Mouse (Mus musculus): ENCODE measurements around the gene Ager. TPM values are rescaled to one million over a fixed set of nuclear protein-coding genes. Genes with fewer than 3 reads are reported as not detected.

Ager gene
- polyA plus RNA-seq (2015; fragmentation: Nextera tagmentation; extraction: Ambion mirVana): 3.1 and 3.5 TPM in 2 replicates

DNA sequence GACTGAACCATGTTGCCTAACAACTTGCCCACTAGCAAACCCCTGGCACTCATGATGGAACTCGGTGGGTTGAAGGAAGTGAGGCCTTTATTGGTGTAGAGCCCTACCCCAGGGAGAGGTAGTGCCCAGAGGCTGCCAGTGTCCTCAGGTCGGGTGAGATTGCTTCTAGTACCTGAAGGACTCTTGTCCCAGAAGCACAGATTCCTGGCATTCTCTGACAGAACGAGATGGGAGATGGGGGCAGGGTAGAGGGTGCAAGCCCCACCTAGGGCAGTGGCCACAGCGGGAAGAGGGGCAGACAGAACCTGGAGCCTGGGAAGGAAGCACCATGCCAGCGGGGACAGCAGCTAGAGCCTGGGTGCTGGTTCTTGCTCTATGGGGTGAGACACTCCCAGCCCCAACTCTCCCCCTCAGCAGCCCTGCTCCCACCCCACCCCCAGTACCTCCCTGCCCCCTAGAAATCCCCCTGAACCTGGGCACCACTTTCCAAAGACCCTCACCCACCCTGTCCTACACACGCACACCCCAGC, at the start of gene Ager:
Gene Ager (plus strand): TSS at position 297 of the 530 bp plus-strand sequence.
- H3K27me3 ChIP-seq (replicated peaks): no peaks in the 10 kb centered on the region
- peak within 1 kb of the TSS; percentile 31; the same call in 1 of the 2 replicates for H3K27ac ChIP-seq
- H3K9ac ChIP-seq: 0 out of 2 replicates have a peak within 1 kb of the TSS, but pooled peaks have one; percentile 6
- no peaks in the 10 kb centered on the region for H3K9me3 ChIP-seq
- H3K4me3 ChIP-seq (replicated peaks): no peak within 1 kb of the TSS
- H3K36me3 ChIP-seq: peaks cover 26% of the 10 kb centered on the region
- 14% methylated on average over 6 of the region's 6 CpGs for WGBS
- ATAC-seq (ENCODE audit: insufficient read depth, low FRiP score, low read depth): no peak
- H3K4me2 ChIP-seq: no peak within 1 kb of the TSS
- peaks cover 44% of the 10 kb centered on the region for H3K4me1 ChIP-seq

DNA sequence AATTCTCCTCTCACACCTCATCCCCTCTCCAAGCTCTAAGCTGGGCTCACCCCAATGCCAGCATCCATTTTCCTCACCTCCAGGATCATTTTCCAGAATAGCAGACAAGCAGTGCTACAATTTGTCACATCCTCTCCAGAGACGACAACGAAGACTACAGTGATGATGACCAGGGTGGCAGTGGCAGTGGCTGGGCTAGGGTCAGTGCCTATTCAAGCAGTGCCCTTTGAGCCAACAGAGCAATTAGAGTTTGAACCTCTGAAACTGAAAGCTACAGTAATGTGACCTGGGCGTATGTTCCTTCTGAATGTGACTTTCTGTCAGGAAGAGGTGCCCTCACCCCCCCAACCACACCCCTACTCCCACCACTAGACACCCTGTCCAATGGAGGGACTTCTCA, 48.5 kb upstream of the Ager start:
- no peak for ATAC-seq (ENCODE audit: insufficient read depth, low FRiP score, low read depth)
- Histone ChIP-seq H3K4me2 (no peak overlapping the region), H3K36me3 (no peaks in the 10 kb centered on the region), H3K27ac (no peak overlapping the region), H3K4me3 (replicated peaks) (no peak overlapping the region), H3K27me3 (replicated peaks) (no peaks in the 10 kb centered on the region), H3K9me3 (no peaks in the 10 kb centered on the region), H3K9ac (no peak overlapping the region), H3K4me1 (no peaks in the 10 kb centered on the region)
- 82% methylated on average over 3 of the region's 3 CpGs for WGBS

DNA sequence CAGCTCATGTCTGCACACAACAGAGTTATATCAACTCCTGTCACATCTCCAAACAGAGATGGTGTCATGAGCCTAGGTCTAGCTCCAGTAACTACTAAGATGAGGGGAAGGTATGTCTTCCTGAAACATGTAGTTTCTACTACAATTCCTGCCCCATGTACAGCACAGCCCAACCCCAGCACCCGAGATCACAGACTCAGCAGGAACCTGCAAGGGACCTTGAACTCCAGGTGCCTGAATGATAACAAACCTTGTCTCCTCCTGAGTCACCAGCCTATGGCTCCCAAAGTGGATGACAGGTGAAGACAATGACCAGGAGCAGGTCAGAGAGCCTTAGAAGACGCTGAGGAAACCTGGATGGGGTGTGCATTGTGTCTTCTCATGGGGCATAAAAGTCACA, 47.8 kb upstream of the Ager start:
- no peak overlapping the region for H3K4me2 ChIP-seq
- H3K36me3 ChIP-seq: no peaks in the 10 kb centered on the region
- no peak overlapping the region for H3K27ac ChIP-seq
- H3K4me1 ChIP-seq: no peaks in the 10 kb centered on the region
- H3K4me3 ChIP-seq (replicated peaks): no peak overlapping the region
- H3K9me3 ChIP-seq: no peaks in the 10 kb centered on the region
- no peaks in the 10 kb centered on the region for H3K27me3 ChIP-seq (replicated peaks)
- WGBS: 75% methylated on average over 2 of the region's 2 CpGs
- H3K9ac ChIP-seq: no peak overlapping the region
- no peak for ATAC-seq (ENCODE audit: insufficient read depth, low FRiP score, low read depth)

DNA sequence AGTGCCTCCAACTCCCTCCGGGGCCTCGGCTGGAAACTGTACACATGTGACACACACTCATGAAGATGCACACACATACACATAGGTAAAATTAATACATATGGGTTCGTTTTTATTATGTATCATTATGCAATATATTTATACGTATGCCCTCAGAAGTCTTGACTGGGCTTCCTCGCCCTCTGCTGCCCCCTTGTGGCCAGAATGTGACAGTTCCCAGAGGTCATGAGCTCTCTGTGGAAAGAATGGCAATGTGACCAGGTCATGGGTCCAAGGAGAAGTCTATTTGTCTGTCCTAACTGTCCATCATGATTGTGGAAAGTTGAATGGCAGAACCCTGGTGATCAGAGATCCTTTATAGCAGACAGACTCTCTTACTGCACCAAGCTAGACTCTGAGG, 42.2 kb upstream of the Ager start:
- Histone ChIP-seq H3K27ac (no peak overlapping the region), H3K27me3 (replicated peaks) (no peaks in the 10 kb centered on the region), H3K4me3 (replicated peaks) (no peak overlapping the region), H3K9ac (no peak overlapping the region), H3K9me3 (no peaks in the 10 kb centered on the region), H3K4me1 (no peaks in the 10 kb centered on the region), H3K4me2 (no peak overlapping the region), H3K36me3 (no peaks in the 10 kb centered on the region)
- WGBS: 20% methylated on average over 5 of the region's 5 CpGs
- no peak for ATAC-seq (ENCODE audit: insufficient read depth, low FRiP score, low read depth)

DNA sequence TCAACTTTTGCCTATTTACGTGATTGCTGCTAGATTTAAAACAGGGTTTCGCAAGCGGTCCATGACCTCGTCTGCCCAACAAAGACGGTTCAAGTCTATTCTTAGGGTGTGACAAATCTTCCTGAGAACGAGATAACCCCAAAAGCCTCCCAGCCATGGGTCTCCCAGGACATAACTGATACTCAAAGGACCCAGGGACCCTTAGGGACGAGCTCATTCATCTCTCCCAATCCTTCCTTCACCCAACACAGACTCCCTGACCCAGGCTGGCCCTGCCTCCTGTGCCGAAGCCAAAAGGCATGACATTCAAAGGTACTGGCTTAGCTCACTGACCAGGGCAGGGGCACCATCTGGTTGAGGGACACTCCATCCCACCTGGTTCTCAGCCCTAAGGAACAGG, 41.3 kb upstream of the Ager start:
- H3K4me3 ChIP-seq (replicated peaks): no peak overlapping the region
- H3K4me1 ChIP-seq: no peaks in the 10 kb centered on the region
- H3K9me3 ChIP-seq: no peaks in the 10 kb centered on the region
- WGBS: 84% methylated on average over 8 of the region's 8 CpGs
- no peak overlapping the region for H3K27ac ChIP-seq
- no peaks in the 10 kb centered on the region for H3K27me3 ChIP-seq (replicated peaks)
- ATAC-seq (ENCODE audit: insufficient read depth, low FRiP score, low read depth): no peak
- no peak overlapping the region for H3K9ac ChIP-seq
- no peak overlapping the region for H3K4me2 ChIP-seq
- no peaks in the 10 kb centered on the region for H3K36me3 ChIP-seq

DNA sequence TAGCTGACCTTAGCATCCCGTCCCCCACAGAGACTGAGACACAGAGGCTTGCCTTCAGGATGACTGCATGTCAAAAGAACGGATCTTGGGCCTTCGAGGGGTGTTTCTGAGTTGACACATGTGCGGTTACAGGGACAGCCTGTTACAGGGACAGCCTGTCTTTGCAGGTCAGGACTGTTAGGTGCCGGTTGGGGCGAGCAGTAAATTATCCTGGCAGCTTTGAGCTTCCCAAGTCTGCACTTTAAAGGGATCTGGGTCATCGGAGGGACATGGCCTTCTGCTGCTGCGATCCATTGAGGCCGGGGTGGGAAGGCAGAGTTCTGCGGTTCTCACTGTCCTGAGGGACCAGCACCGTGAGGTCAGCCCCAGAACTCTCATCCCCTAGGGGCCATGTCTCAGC, 40.3 kb upstream of the Ager start:
- H3K4me3 ChIP-seq (replicated peaks): no peak overlapping the region
- no peak overlapping the region for H3K9ac ChIP-seq
- H3K36me3 ChIP-seq: no peaks in the 10 kb centered on the region
- H3K4me1 ChIP-seq: no peaks in the 10 kb centered on the region
- H3K27me3 ChIP-seq (replicated peaks): no peaks in the 10 kb centered on the region
- H3K27ac ChIP-seq: no peak overlapping the region
- no peaks in the 10 kb centered on the region for H3K9me3 ChIP-seq
- 67% methylated on average over 11 of the region's 11 CpGs for WGBS
- ATAC-seq (ENCODE audit: insufficient read depth, low FRiP score, low read depth): no peak
- H3K4me2 ChIP-seq: no peak overlapping the region

DNA sequence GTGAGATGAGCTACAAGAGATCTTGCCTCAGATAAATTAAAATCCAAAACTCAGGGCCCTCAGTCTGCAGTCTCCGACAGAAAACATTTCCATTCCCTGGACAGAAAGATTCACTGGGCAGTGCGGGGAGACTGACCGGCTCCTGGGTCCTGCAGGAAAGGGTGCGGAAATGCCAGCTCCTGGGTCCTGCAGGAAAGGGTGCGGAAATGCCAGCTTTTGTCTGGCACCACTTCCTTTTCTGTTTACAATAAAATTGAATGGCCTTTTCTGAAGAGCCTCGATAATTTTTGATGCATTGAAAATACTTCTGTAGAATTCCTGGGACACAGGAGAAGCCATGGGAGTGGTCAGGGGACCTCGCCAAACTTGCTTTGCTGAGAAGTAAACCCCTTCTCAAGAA, 38.5 kb upstream of the Ager start:
- Histone ChIP-seq H3K9ac (no peak overlapping the region), H3K36me3 (no peaks in the 10 kb centered on the region), H3K4me3 (replicated peaks) (no peak overlapping the region), H3K27ac (no peak overlapping the region), H3K4me1 (peaks cover 2% of the 10 kb centered on the region; the same call in 1 of the 2 replicates), H3K4me2 (no peak overlapping the region), H3K9me3 (no peaks in the 10 kb centered on the region), H3K27me3 (replicated peaks) (no peaks in the 10 kb centered on the region)
- WGBS: 80% methylated on average over 7 of the region's 7 CpGs
- no peak for ATAC-seq (ENCODE audit: insufficient read depth, low FRiP score, low read depth)

DNA sequence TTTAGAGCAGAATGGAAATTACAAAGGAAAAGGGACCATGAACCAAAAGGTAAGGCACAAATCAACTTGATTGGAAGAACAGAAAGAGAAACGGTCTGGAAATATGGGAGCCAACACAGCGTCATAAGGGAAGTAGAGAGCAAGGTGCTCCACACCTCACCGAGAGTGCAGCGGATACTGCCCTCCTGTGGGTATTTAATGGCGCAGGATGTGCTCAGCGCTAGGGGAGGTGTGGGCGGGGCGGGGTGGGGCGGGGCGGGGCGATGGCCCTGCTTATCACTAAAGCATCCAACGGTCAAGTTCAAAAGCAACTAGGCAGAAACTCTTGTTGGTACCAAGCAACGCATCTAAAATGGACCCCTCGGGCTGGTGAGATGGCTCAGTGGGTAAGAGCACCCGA, 37.8 kb upstream of the Ager start:
- Histone ChIP-seq H3K9ac (no peak overlapping the region), H3K36me3 (no peaks in the 10 kb centered on the region), H3K27me3 (replicated peaks) (no peaks in the 10 kb centered on the region), H3K4me1 (peaks cover 9% of the 10 kb centered on the region; the same call in 1 of the 2 replicates), H3K4me2 (no peak overlapping the region), H3K4me3 (replicated peaks) (no peak overlapping the region), H3K27ac (no peak overlapping the region), H3K9me3 (no peaks in the 10 kb centered on the region)
- 0 out of 2 replicates have a peak, but pooled peaks have one; percentile 30 for ATAC-seq (ENCODE audit: insufficient read depth, low FRiP score, low read depth)
- 24% methylated on average over 15 of the region's 15 CpGs for WGBS

DNA sequence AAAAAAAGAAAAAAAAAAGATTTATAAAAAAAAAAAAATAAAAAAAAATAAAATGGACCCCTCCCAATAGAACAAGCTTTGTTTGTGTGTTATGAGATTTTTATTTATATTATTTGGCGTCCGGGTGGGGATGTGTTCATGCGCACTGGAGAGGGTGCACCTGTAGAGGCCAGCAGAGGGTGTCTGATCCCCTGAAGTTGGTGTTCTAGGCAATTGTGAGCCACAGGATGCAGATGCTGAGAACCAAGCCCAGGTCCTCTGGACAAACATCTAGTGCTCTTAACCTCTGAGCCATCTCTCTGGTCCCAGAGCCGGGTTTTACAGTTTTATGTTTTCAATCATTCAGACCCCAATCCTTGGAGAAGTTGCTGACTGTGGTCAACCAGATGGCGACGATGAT, 37.2 kb upstream of the Ager start:
- 88% methylated on average over 6 of the region's 6 CpGs for WGBS
- Histone ChIP-seq H3K36me3 (no peaks in the 10 kb centered on the region), H3K9ac (no peak overlapping the region), H3K4me2 (no peak overlapping the region), H3K27ac (no peak overlapping the region), H3K27me3 (replicated peaks) (no peaks in the 10 kb centered on the region), H3K4me3 (replicated peaks) (no peak overlapping the region), H3K9me3 (no peaks in the 10 kb centered on the region), H3K4me1 (peaks cover 9% of the 10 kb centered on the region; the same call in 1 of the 2 replicates)
- no peak for ATAC-seq (ENCODE audit: insufficient read depth, low FRiP score, low read depth)

DNA sequence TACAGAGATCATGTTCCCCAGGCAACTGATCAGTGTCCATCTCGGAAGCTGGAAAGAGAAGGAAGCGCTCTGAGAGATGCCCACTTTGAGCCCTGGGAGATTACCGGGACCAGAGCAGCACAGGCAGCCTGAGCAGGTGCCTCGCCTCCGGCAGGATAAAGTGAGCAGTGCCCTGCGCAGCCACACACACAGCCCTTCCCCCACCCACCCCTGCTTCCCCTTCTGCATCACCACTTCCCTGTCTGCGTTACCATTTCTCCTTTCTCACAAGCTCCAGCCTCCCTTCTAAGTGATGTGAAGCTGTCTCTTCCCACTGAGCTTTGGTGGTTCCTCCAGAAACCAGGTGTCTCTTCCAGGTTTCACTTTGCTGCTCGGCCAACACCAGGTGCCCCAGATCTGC, 36.5 kb upstream of the Ager start:
- Histone ChIP-seq H3K4me2 (no peak overlapping the region), H3K9me3 (no peaks in the 10 kb centered on the region), H3K27me3 (replicated peaks) (no peaks in the 10 kb centered on the region), H3K4me3 (replicated peaks) (no peak overlapping the region), H3K36me3 (no peaks in the 10 kb centered on the region), H3K9ac (no peak overlapping the region), H3K4me1 (peaks cover 9% of the 10 kb centered on the region; the same call in 1 of the 2 replicates), H3K27ac (peak overlapping the region; percentile 62; the same call in 1 of the 2 replicates)
- ATAC-seq (ENCODE audit: insufficient read depth, low FRiP score, low read depth): no peak
- 54% methylated on average over 8 of the region's 8 CpGs for WGBS

DNA sequence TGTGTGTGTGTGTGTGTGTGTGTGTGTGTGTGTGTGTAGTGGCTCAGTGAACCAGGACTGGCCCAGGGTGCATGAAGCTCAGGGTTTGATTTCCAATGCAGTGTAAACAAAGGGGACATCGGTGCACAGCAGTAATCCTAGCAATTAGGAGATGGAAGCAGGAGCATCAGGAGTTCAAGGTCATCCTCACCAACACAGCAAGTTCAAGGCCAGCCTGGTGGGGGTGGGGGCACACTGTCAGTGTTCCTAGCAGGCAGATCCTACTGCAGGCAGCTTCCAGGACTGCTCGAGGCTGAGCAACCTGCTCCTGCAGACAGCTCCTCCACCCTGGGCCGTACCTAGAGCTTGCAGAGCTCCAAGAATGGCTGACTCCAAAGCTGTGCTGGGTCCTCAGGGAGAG, 35.1 kb upstream of the Ager start:
- 50% methylated on average over 3 of the region's 3 CpGs for WGBS
- ATAC-seq (ENCODE audit: insufficient read depth, low FRiP score, low read depth): no peak
- Histone ChIP-seq H3K9me3 (no peaks in the 10 kb centered on the region), H3K36me3 (no peaks in the 10 kb centered on the region), H3K27me3 (replicated peaks) (no peaks in the 10 kb centered on the region), H3K4me2 (no peak overlapping the region), H3K27ac (no peak overlapping the region), H3K4me1 (peaks cover 9% of the 10 kb centered on the region; the same call in 1 of the 2 replicates), H3K9ac (no peak overlapping the region), H3K4me3 (replicated peaks) (no peak overlapping the region)

DNA sequence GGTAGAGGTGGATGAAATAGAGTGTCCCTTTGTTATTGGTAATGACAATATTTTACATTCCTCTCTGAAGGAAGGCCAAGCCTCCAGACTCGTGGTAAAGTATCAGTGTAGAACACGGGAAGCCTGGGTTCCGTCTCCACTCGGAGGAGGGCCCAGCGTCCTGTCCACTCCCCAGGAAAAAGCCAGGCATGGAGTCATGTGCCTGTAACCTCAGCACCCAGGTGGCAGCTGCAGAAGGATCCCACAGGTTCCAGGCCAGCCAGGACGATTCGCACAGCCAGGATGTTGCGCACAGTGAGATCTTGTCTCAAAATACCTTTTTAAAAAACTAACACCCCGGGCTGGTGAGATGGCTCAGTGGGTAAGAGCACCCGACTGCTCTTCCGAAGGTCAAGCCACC, 34.3 kb upstream of the Ager start:
- Histone ChIP-seq H3K4me3 (replicated peaks) (no peak overlapping the region), H3K36me3 (no peaks in the 10 kb centered on the region), H3K9ac (no peak overlapping the region), H3K27ac (peak overlapping the region; percentile 11; the same call in 1 of the 2 replicates), H3K4me2 (no peak overlapping the region), H3K9me3 (no peaks in the 10 kb centered on the region), H3K4me1 (peaks cover 9% of the 10 kb centered on the region; the same call in 1 of the 2 replicates), H3K27me3 (replicated peaks) (no peaks in the 10 kb centered on the region)
- ATAC-seq (ENCODE audit: insufficient read depth, low FRiP score, low read depth): no peak
- WGBS: 70% methylated on average over 11 of the region's 11 CpGs

DNA sequence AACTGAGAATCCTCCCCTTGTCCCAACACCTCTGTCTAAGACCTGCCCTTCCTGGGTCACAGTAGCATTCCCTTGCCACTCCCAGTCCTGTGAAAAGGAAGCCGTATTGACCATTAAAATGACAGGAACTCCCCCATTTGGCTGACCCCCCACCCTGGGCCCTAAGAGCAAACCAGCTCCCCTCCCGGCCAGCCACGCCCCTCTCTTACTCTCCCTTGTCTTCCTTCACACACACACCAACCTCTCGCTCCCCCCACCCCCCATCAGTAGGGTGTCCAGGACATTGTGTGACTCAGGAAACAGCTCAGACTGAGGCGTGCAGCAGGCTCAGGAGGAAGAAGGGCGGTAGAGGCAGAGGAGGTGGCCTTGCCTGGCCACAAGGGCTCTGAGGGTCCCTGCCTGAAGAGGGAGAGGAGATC, 33.6 kb upstream of the Ager start, which contains the start of gene Notch4:
Gene Notch4 (plus strand): TSS at position 266 of the 419 bp plus-strand sequence.
- Histone ChIP-seq H3K36me3 (no peaks in the 10 kb centered on the region), H3K4me1 (peaks cover 9% of the 10 kb centered on the region; the same call in 1 of the 2 replicates), H3K27me3 (replicated peaks) (no peaks in the 10 kb centered on the region), H3K4me2 (peak within 1 kb of the TSS; percentile 34), H3K27ac (peak within 1 kb of the TSS; percentile 63), H3K4me3 (replicated peaks) (peak within 1 kb of the TSS; percentile 12; the same call in 1 of the 2 replicates), H3K9ac (no peak within 1 kb of the TSS), H3K9me3 (no peaks in the 10 kb centered on the region)
- WGBS: 14% methylated on average over 6 of the region's 6 CpGs
- peak; percentile 20; the same call in 1 of the 2 replicates for ATAC-seq (ENCODE audit: insufficient read depth, low FRiP score, low read depth)
